Mouse (Mus musculus) neutrophil, adult 59 days (primary cell): Measurements from ENCODE around the gene F8. TPM values are rescaled to one million over a fixed set of nuclear protein-coding genes. Genes with fewer than 3 reads are reported as not detected.

ENCODE experiments used
- total RNA-seq, 2 experiments: library from RNA; stranded (reverse); gene quantifications; 1 replicate in 1 of 2; 2 replicates in 1 of 2; pipeline ENCODE4 v1.2.4; 2023

Gene F8
- total RNA-seq: under 1 TPM; 0.15 to 0.29 TPM

DNA sequence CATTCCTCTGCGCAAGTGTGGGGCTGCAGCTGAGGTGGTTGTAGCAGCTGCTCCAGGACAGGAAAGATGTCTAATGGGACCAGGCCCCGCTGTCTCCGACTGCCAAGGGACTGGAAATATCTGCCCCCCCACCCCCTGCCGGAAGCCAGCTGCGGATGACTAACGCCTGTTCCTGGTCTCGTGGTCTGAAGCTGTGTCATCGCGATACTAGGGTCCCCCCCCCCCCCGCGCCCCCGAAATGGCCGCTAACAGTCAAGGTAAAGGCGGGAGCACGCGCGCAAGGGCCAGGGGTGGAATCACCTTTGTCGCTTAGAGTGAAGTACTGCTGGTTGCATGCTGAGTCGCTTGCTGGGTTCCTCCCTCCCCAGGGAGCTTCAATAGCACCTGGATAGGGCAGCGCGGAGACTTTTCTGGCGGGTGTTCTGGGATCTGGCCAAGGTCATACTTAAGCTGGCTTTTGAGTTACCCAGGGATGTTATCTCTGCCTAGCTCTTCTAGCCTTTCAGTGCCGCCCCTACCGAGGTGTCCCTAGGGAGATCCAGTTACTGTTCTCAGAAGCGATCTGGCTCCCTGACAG lies at the start of gene F8, which contains the start of gene Fundc2:
Gene F8, minus strand, starts transcription at position 421 of the 577 bp plus-strand sequence.
Gene Fundc2, plus strand, starts transcription at position 205 of the 577 bp plus-strand sequence.

DNA sequence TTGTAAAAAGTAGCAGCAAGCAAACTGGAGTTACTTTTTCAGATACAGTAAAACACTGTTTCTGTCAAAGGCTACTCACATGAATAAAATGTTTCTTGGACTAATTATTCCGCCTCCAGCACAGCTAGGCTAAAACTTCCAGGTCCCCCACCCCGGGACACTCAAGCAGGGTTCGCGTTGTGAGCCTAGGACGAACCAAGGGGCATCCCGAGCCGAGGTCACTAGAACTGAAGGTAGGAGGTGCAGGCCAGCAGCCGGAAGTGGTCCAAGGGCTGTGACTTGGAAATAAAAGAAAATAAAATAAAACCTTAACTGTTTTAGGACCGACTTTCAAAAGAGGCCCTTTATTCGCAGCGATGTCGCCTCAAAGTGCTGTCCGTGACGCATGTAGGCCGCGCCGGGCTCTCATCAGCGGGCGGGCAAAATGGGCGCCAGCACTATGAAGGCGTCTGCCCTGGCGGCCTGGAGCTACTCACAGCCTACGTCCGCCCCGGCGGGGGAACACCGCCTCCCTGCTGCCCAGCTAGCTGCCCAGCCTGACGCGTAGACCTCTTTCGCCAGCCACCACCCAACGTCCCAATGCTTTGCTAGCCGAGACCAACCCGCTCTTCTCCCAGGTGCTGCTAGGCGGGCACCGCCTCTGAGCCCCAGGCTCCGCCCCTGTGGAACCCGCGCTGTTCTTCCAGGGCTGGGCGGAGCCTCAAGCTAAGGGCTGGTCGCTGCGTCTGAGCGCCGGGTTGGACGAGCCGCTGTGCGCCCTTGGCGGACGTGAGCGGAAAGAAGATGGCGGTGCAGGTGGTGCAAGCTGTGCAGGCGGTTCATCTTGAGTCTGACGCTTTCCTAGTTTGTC lies 33.7 kb upstream of the F8 start, which contains the start of the genes Cmc4, Mtcp1 and Brcc3:
Gene Cmc4, minus strand, starts transcription at position 649 of the 850 bp plus-strand sequence.
Gene Mtcp1, minus strand, starts transcription at position 653 of the 850 bp plus-strand sequence.
Gene Brcc3, plus strand, starts transcription at position 693 of the 850 bp plus-strand sequence.

DNA sequence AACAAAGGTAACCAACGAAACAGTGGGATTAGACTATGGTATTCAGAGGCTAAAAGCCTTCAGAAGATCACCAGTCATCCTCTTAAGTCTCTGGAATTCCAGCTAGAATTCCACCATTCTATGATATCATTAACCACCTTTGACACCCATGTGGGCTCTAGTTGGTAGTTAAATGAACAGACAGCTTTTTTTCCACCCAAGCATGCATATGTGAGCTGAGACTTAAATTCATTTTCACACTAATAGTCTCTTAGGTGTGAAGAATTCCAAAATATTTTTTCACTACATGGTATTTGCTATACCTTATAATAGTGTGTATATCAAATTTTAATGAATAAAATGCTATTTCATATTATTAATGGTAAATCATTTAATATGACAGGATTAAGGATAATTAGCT lies 218.7 kb downstream of the F8 start, which contains the start of gene Smim9:
Gene Smim9, minus strand, starts transcription at position 101 of the 400 bp plus-strand sequence.

GRCm38 (mm10) chrX:75130467-75131160 lies 251.8 kb downstream of the F8 start, which contains the start of gene Mpp1:
Gene Mpp1, minus strand, starts transcription at chrX:75131016.

Other genes with a start within 250 kb of the F8 start
- gene Smim9, start 218.8 kb downstream of the F8 start, total RNA-seq: not detected
- 10 to 100 TPM in 1 of 2 experiments, 1 to 10 TPM in 1; 8.6 to 11.2 TPM for gene Fundc2, start 216 bp downstream of the F8 start, total RNA-seq
- gene Cmc4, start 34.0 kb upstream of the F8 start, total RNA-seq: 1 to 10 TPM; 3.7 to 5.9 TPM
- 1 to 10 TPM; 5.3 to 6.4 TPM for gene Mtcp1, start 34.0 kb upstream of the F8 start, total RNA-seq
- 10 to 100 TPM; 13.9 to 14.3 TPM for gene Brcc3, start 34.0 kb upstream of the F8 start, total RNA-seq
- 10 to 100 TPM; 48.2 to 50.2 TPM for gene Vbp1, start 131.7 kb upstream of the F8 start, total RNA-seq
- not detected for gene Rab39b, start 195.6 kb upstream of the F8 start, total RNA-seq